Mouse (Mus musculus): ENCODE measurements around the gene Mapkap1. TPM values are rescaled to one million over a fixed set of nuclear protein-coding genes. Genes with fewer than 3 reads are reported as not detected.

The Mapkap1 gene
- polyA plus RNA-seq, 1 experiment = 39.6 TPM

DNA sequence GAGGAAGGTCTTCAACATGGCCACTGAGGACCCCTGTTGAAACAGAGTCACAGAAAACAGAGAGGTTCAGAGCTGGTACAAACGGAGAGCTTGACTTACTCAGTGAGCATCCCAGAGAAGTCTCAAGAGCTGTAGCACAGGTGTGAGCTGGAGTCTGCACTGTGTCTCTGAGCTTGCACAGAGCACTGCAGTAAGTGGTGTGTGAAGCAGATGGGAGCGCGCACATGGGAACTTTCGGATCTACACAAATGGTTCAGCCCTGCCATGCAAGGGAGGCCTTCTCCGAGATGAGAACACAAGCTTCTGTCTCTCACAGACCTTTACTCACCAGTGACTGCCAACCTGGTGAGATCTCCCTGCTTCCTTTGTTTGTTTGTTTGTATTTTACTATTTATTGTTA, 103.3 kb downstream of the Mapkap1 start:
- no peak for TF ChIP-seq MYOD1 (IDR thresholded peaks at IDR 0.05; ENCODE audit: control insufficient read depth in 1 of 3, insufficient read length in 2 of 3, low read depth in 2 of 3)
- TF ChIP-seq MYOG (IDR thresholded peaks at IDR 0.05; ENCODE audit: control insufficient read depth in 1 of 3, insufficient read depth in 1 of 3, insufficient read length in 2 of 3, low read depth in 2 of 3) = no peak
- TF ChIP-seq MAX (IDR thresholded peaks at IDR 0.05; ENCODE audit: low read depth) = no peak
- TF ChIP-seq REST (IDR thresholded peaks at IDR 0.05; ENCODE audit: insufficient read depth, insufficient read length) = no peak
- no peak for TF ChIP-seq TCF3 (IDR thresholded peaks at IDR 0.05; ENCODE audit: insufficient read length, low read depth)
- TF ChIP-seq POLR2AphosphoS2 (IDR thresholded peaks at IDR 0.05; ENCODE audit: insufficient read length, low read depth) = no peak
- no peaks in the 10 kb centered on the region for H3K27me3 ChIP-seq (ENCODE audit: control insufficient read depth, insufficient read depth, insufficient read length)
- no peak overlapping the region for H3K4me2 ChIP-seq (ENCODE audit: low read depth)
- no peaks in the 10 kb centered on the region for H3K79me2 ChIP-seq (ENCODE audit: control insufficient read depth, insufficient read depth)
- no peak overlapping the region for H3K4me3 ChIP-seq
- no peaks in the 10 kb centered on the region for H3K36me3 ChIP-seq (ENCODE audit: control insufficient read depth, insufficient read depth)
- H3ac ChIP-seq (ENCODE audit: control insufficient read depth, insufficient read length) = no peak overlapping the region

DNA sequence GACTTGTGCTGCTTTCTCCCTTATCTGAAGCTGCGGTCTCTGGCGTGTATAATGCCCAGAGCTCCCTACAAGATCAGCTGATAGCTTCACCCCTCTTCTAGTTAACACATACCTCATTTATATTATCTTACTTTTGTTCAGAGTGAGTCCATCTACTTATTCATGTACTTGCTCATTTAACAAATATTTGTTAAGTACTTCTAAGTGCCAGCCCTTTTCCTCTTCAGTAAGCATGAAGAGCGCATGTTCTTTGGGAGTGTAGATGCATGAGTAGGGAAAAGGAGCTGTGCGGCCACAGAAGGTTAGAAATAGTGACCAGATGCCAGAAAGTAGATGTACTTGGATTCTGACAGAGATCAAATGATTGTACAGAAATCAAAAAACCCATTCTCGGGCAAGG, 108.7 kb downstream of the Mapkap1 start:
- H3ac ChIP-seq (ENCODE audit: control insufficient read depth, insufficient read length) = no peak overlapping the region
- H3K4me3 ChIP-seq = no peak overlapping the region
- no peak for TF ChIP-seq MYOG (IDR thresholded peaks at IDR 0.05; ENCODE audit: control insufficient read depth in 1 of 3, insufficient read depth in 1 of 3, insufficient read length in 2 of 3, low read depth in 2 of 3)
- TF ChIP-seq MYOD1 (IDR thresholded peaks at IDR 0.05; ENCODE audit: control insufficient read depth in 1 of 3, insufficient read length in 2 of 3, low read depth in 2 of 3) = no peak
- no peak for TF ChIP-seq MAX (IDR thresholded peaks at IDR 0.05; ENCODE audit: low read depth)
- TF ChIP-seq TCF3 (IDR thresholded peaks at IDR 0.05; ENCODE audit: insufficient read length, low read depth) = no peak
- TF ChIP-seq REST (IDR thresholded peaks at IDR 0.05; ENCODE audit: insufficient read depth, insufficient read length) = no peak
- TF ChIP-seq E2F4 (IDR thresholded peaks at IDR 0.05; ENCODE audit: insufficient read depth) = no peak
- TF ChIP-seq SRF (IDR thresholded peaks at IDR 0.05; ENCODE audit: control insufficient read depth, insufficient read length, low read depth) = no peak
- TF ChIP-seq POLR2A (IDR thresholded peaks at IDR 0.05; ENCODE audit: insufficient read length, low read depth) = no peak
- TF ChIP-seq POLR2AphosphoS2 (IDR thresholded peaks at IDR 0.05; ENCODE audit: insufficient read length, low read depth) = no peak
- no peak for TF ChIP-seq CEBPB (IDR thresholded peaks at IDR 0.05; ENCODE audit: insufficient read depth, poor library complexity, severe bottlenecking)
- TF ChIP-seq USF1 (IDR thresholded peaks at IDR 0.05; ENCODE audit: low read depth) = no peak
- TF ChIP-seq TCF12 (IDR thresholded peaks at IDR 0.05; ENCODE audit: insufficient read depth, poor library complexity, severe bottlenecking) = no peak
- no peaks in the 10 kb centered on the region for H3K79me2 ChIP-seq (ENCODE audit: control insufficient read depth, insufficient read depth)
- H3K27me3 ChIP-seq (ENCODE audit: control insufficient read depth, insufficient read depth, insufficient read length) = no peaks in the 10 kb centered on the region
- H3K4me2 ChIP-seq (ENCODE audit: low read depth) = no peak overlapping the region
- H3K36me3 ChIP-seq (ENCODE audit: control insufficient read depth, insufficient read depth) = no peaks in the 10 kb centered on the region

DNA sequence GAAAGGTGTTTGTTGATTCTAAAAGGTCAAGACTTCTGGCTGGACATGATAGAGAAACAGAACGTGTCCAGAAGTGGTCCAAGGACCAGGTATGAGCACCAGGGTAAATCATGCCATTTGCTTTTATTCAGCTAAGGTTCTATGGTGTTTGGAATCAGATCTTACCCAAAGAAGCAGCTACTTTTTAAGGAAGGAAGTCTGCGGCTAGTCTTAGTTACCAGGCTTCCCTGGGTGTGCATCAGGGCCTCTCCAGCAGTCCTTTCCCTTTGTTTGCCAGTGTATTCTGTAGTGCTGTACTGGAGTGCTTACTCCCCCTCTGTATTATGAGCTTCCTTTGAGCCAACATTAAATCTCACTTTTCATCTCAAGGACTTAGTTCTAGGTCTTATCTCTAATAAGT, 111.5 kb downstream of the Mapkap1 start:
- Histone ChIP-seq H3K4me2 (ENCODE audit: low read depth) (no peak overlapping the region), H3K27me3 (ENCODE audit: control insufficient read depth, insufficient read depth, insufficient read length) (no peaks in the 10 kb centered on the region), H3K36me3 (ENCODE audit: control insufficient read depth, insufficient read depth) (no peaks in the 10 kb centered on the region), H3K4me3 (no peak overlapping the region), H3ac (ENCODE audit: control insufficient read depth, insufficient read length) (no peak overlapping the region), H3K79me2 (ENCODE audit: control insufficient read depth, insufficient read depth) (no peaks in the 10 kb centered on the region)
- no peak for TF ChIP-seq MYOD1 (IDR thresholded peaks at IDR 0.05; ENCODE audit: control insufficient read depth in 1 of 3, insufficient read length in 2 of 3, low read depth in 2 of 3)
- TF ChIP-seq POLR2A (IDR thresholded peaks at IDR 0.05; ENCODE audit: insufficient read length, low read depth) = no peak
- TF ChIP-seq POLR2AphosphoS2 (IDR thresholded peaks at IDR 0.05; ENCODE audit: insufficient read length, low read depth) = no peak
- TF ChIP-seq MAX (IDR thresholded peaks at IDR 0.05; ENCODE audit: low read depth) = no peak
- no peak for TF ChIP-seq REST (IDR thresholded peaks at IDR 0.05; ENCODE audit: insufficient read depth, insufficient read length)
- TF ChIP-seq E2F4 (IDR thresholded peaks at IDR 0.05; ENCODE audit: insufficient read depth) = no peak
- no peak for TF ChIP-seq TCF3 (IDR thresholded peaks at IDR 0.05; ENCODE audit: insufficient read length, low read depth)
- TF ChIP-seq TCF12 (IDR thresholded peaks at IDR 0.05; ENCODE audit: insufficient read depth, poor library complexity, severe bottlenecking) = no peak
- no peak for TF ChIP-seq CEBPB (IDR thresholded peaks at IDR 0.05; ENCODE audit: insufficient read depth, poor library complexity, severe bottlenecking)
- TF ChIP-seq SRF (IDR thresholded peaks at IDR 0.05; ENCODE audit: control insufficient read depth, insufficient read length, low read depth) = no peak
- no peak for TF ChIP-seq USF1 (IDR thresholded peaks at IDR 0.05; ENCODE audit: low read depth)
- no peak for TF ChIP-seq MYOG (IDR thresholded peaks at IDR 0.05; ENCODE audit: control insufficient read depth in 1 of 3, insufficient read depth in 1 of 3, insufficient read length in 2 of 3, low read depth in 2 of 3)

DNA sequence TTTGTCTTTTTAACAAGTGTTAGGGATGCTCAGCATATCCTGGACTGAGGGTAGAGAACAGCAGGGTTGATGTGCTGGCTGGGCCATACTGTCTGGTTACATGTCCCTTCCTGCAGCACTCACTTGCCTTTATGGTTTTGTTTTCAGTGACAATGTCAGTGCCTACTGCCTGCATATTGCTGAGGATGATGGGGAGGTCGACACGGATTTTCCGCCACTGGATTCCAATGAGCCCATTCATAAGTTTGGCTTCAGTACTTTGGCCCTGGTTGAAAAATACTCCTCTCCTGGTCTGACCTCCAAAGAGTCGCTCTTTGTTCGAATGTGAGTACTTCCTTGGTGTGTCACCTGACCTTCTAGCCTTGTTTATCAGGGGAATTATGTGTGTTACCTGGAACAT, 112.0 kb downstream of the Mapkap1 start:
- Histone ChIP-seq H3ac (ENCODE audit: control insufficient read depth, insufficient read length) (no peak overlapping the region), H3K79me2 (ENCODE audit: control insufficient read depth, insufficient read depth) (no peaks in the 10 kb centered on the region), H3K4me3 (no peak overlapping the region), H3K27me3 (ENCODE audit: control insufficient read depth, insufficient read depth, insufficient read length) (no peaks in the 10 kb centered on the region), H3K4me2 (ENCODE audit: low read depth) (no peak overlapping the region), H3K36me3 (ENCODE audit: control insufficient read depth, insufficient read depth) (no peaks in the 10 kb centered on the region)
- TF ChIP-seq SRF (IDR thresholded peaks at IDR 0.05; ENCODE audit: control insufficient read depth, insufficient read length, low read depth) = no peak
- no peak for TF ChIP-seq E2F4 (IDR thresholded peaks at IDR 0.05; ENCODE audit: insufficient read depth)
- no peak for TF ChIP-seq TCF3 (IDR thresholded peaks at IDR 0.05; ENCODE audit: insufficient read length, low read depth)
- TF ChIP-seq POLR2A (IDR thresholded peaks at IDR 0.05; ENCODE audit: insufficient read length, low read depth) = no peak
- no peak for TF ChIP-seq MYOD1 (IDR thresholded peaks at IDR 0.05; ENCODE audit: control insufficient read depth in 1 of 3, insufficient read length in 2 of 3, low read depth in 2 of 3)
- TF ChIP-seq MAX (IDR thresholded peaks at IDR 0.05; ENCODE audit: low read depth) = no peak
- TF ChIP-seq CEBPB (IDR thresholded peaks at IDR 0.05; ENCODE audit: insufficient read depth, poor library complexity, severe bottlenecking) = no peak
- TF ChIP-seq USF1 (IDR thresholded peaks at IDR 0.05; ENCODE audit: low read depth) = no peak
- TF ChIP-seq POLR2AphosphoS2 (IDR thresholded peaks at IDR 0.05; ENCODE audit: insufficient read length, low read depth) = no peak
- TF ChIP-seq MYOG (IDR thresholded peaks at IDR 0.05; ENCODE audit: control insufficient read depth in 1 of 3, insufficient read depth in 1 of 3, insufficient read length in 2 of 3, low read depth in 2 of 3) = no peak
- no peak for TF ChIP-seq TCF12 (IDR thresholded peaks at IDR 0.05; ENCODE audit: insufficient read depth, poor library complexity, severe bottlenecking)
- no peak for TF ChIP-seq REST (IDR thresholded peaks at IDR 0.05; ENCODE audit: insufficient read depth, insufficient read length)
